Mouse (Mus musculus) liver, embryonic 13.5 days (tissue): ENCODE data around the gene Slc6a5. TPM values are rescaled to one million over a fixed set of nuclear protein-coding genes. Genes with fewer than 3 reads are reported as not detected.
A peak's percentile ranks its signal among the peaks of the same experiment; 100 is the strongest.

ENCODE experiments used
- ATAC-seq: fragments of 200-750 bp; cut with Nextera tagmentation; 2 replicates; pipeline ENCODE4 v1.8.0; 2017; ENCODE audit warnings: low read depth, mild to moderate bottlenecking, moderate number of reproducible peaks, moderate library complexity
- DNase-seq: peaks from one replicate; pipeline ENCODE4 v3.0.0; 2022
- H3K27ac ChIP-seq: fragments of 300-500 bp; sonication (generic); 2 replicates; pipeline ENCODE4 v1.5.1; 2015; ENCODE audit warnings: moderate library complexity, mild to moderate bottlenecking, inconsistent platforms
- H3K27me3 ChIP-seq: fragments of 300-500 bp; sonication (generic); 2 replicates; pipeline ENCODE4 v1.6.1; 2015; ENCODE audit warnings: mild to moderate bottlenecking, inconsistent platforms
- H3K36me3 ChIP-seq: fragments of 300-500 bp; sonication (generic); 2 replicates; pipeline ENCODE4 v1.6.1; 2015; ENCODE audit warnings: mild to moderate bottlenecking, inconsistent platforms
- H3K4me1 ChIP-seq: fragments of 300-500 bp; sonication (generic); replicated peaks from 2 replicates; pipeline ENCODE4 v1.6.1; 2015; ENCODE audit warnings: inconsistent platforms
- H3K4me2 ChIP-seq: fragments of 300-500 bp; sonication (generic); 2 replicates; pipeline ENCODE4 v1.6.1; 2015; ENCODE audit warnings: inconsistent platforms, mild to moderate bottlenecking, moderate library complexity
- H3K4me3 ChIP-seq: fragments of 300-500 bp; sonication (generic); replicated peaks from 2 replicates; pipeline ENCODE4 v1.5.1; 2015; ENCODE audit warnings: mild to moderate bottlenecking, inconsistent platforms
- H3K9ac ChIP-seq: fragments of 300-500 bp; sonication (generic); 2 replicates; pipeline ENCODE4 v1.6.1; 2015; ENCODE audit warnings: mild to moderate bottlenecking, inconsistent platforms
- H3K9me3 ChIP-seq: fragments of 300-500 bp; sonication (generic); replicated peaks from 2 replicates; pipeline ENCODE4 v1.6.1; 2016; ENCODE audit warnings: inconsistent platforms
- WGBS: fragments of 180-500 bp; shearing (Covaris S2); methylation state at CpG from one replicate; pipeline ENCODE4 v1.1.7; 2015; ENCODE audit not compliant: insufficient replicate concordance; 5-methylcytosine and 5-hydroxymethylcytosine counted together
- polyA plus RNA-seq: library from polyadenylated mRNA; unstranded; fragments of >200 nt; fragmentation: Nextera tagmentation; extraction: Ambion mirVana; gene quantifications from 2 replicates; pipeline ENCODE4 v1.2.1, GENCODE M21; 2015

The Slc6a5 gene
- polyA plus RNA-seq, 1 experiment from 2014 or later, result not detected

DNA sequence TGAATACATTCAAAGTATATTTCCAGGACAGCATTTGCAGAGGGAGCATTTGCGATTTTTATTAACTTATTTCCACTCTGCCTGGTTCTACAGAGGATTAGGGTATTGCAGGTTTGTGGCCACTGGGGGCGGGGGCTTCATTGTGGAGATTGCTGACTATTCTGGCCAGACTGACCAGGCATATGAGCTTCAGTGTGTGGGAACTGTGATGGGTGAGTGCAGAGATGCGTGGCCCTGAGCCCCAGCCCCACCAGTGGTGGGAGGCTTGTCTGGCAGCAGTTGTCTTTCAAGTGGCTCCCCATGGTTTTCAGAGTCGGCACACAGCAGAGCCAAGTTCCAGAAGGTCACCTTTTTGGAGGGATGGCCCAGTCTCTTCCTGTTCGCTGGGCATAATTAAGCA lies 32.5 kb downstream of the Slc6a5 start:
- 48% methylated on average over 5 of the region's 5 CpGs for WGBS
- no peaks in the 10 kb centered on the region for H3K4me1 ChIP-seq
- no peak overlapping the region for H3K27ac ChIP-seq
- ATAC-seq (no peak), DNase-seq (no peak)
- no peak overlapping the region for H3K4me2 ChIP-seq
- no peak overlapping the region for H3K9ac ChIP-seq
- no peaks in the 10 kb centered on the region for H3K27me3 ChIP-seq
- H3K4me3 ChIP-seq, result no peak overlapping the region
- H3K9me3 ChIP-seq, result no peaks in the 10 kb centered on the region
- H3K36me3 ChIP-seq, result no peaks in the 10 kb centered on the region

DNA sequence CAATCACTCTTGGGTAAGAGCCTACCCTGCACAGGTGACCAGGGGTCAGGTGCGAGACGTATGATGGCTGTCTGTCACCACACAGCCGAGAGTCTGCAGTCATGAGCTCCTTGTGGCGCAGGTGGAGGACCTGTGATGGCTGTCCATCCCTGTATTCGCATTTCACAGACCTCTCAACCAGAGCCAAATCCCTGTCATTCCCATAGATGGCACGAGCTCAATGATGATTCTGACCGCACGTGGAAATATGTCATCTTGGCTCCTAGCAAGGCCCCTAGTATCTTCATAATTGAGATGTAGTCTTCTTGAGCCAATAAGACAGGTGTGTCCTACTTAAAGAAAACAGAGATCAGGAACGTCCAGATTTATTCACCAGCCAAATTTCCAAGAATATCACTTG lies 36.7 kb downstream of the Slc6a5 start:
- no peaks in the 10 kb centered on the region for H3K4me1 ChIP-seq
- H3K27ac ChIP-seq, result no peak overlapping the region
- no peak overlapping the region for H3K4me3 ChIP-seq
- DNase-seq (no peak), ATAC-seq (no peak)
- WGBS, result 72% methylated on average over 9 of the region's 9 CpGs
- H3K27me3 ChIP-seq, result no peaks in the 10 kb centered on the region
- no peak overlapping the region for H3K9ac ChIP-seq
- H3K9me3 ChIP-seq, result no peaks in the 10 kb centered on the region
- H3K4me2 ChIP-seq, result no peak overlapping the region
- H3K36me3 ChIP-seq, result no peaks in the 10 kb centered on the region

DNA sequence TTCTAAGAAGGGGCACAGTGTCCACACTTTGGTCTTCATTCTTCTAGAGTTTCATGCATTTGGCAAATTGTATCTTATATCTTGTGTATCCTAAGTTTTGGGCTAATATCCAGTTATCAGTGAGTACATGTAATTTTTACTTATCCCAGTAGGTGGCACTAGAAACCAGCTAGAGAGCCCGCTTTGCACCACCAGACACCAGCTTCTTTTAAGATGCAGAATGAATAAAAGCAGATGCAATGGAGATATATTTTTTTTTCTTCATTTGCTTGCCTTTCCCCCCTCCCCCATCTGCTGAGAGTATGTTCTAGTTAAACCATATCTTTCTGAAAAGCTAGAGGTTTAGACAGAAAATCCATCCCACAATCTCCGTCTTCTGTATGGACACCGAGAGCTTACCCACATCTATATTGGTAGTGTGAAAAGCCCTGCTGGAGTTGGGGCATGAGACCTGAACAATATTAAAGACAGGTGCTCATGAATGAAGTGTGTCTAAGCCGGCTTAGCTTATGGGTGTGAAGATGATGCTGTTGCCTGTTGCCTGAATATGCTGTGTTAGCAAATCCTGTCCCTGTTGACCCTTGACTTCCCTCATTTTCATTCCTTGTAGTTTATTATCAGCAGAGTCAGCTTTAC lies 43.7 kb downstream of the Slc6a5 start:
- Histone ChIP-seq H3K4me2 (no peak overlapping the region), H3K36me3 (no peaks in the 10 kb centered on the region), H3K27me3 (no peaks in the 10 kb centered on the region), H3K9me3 (no peaks in the 10 kb centered on the region), H3K4me3 (no peak overlapping the region), H3K9ac (no peak overlapping the region), H3K27ac (no peak overlapping the region), H3K4me1 (no peaks in the 10 kb centered on the region)
- 50% methylated on average over 4 of the region's 4 CpGs for WGBS
- DNase-seq, result no peak
- ATAC-seq, result no peak

- no peaks in the 10 kb centered on the region for H3K27me3 ChIP-seq
- no peaks in the 10 kb centered on the region for H3K36me3 ChIP-seq
Measured at GRCm38 (mm10) chr7:49954834-49955233, 44.9 kb downstream of the Slc6a5 start.

DNA sequence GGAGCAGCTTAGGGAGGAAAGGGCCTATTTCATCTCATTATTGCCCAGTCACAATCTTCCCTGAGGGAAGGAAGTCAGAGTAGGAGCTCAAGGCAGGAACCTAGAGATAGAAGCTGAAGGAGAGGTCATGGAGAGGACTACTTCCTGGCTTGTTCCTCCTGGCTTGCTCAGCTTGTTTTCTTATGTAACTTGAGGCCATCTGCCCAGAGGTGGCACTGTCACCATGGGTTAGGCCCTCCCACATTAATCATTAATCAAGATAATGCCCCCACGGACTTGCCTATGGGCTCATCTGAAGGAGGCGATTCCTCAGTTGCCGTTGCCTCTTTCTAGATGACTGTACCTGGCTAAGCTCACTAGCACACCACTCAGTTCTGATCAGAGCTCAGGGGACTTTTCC lies 47.2 kb downstream of the Slc6a5 start:
- ATAC-seq, result no peak
- DNase-seq, result no peak
- WGBS, result 67% methylated on average over 3 of the region's 3 CpGs

More at GRCm38 (mm10) chr7:49954834-49955233, 44.9 kb downstream of the Slc6a5 start:
- ATAC-seq, result no peak
- no peak overlapping the region for H3K9ac ChIP-seq
- H3K4me3 ChIP-seq, result no peak overlapping the region
- no peak for DNase-seq
- H3K9me3 ChIP-seq, result no peaks in the 10 kb centered on the region
- H3K27ac ChIP-seq, result no peak overlapping the region
- H3K4me1 ChIP-seq, result no peaks in the 10 kb centered on the region
- 61% methylated on average over 7 of the region's 7 CpGs for WGBS
- H3K4me2 ChIP-seq, result no peak overlapping the region

DNA sequence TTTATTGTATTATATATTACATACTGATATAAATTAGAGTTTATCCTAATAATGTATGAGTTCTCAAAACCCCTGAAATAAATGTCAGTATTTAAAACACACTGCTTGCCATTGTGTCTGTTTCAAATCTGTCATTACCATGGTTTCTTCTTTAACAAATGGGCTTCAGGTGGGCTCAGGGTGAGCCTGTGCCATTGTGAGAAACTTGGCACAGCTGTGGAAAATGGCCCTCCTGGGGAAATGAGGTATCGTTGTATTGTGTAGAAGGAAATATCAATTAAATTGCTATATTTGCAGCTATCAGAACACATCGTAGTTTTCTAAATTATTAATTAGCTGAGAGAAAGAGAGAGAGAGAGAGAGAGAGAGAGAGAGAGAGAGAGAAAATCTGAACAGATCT lies 53.8 kb downstream of the Slc6a5 start:
- Histone ChIP-seq H3K27me3 (no peaks in the 10 kb centered on the region), H3K9ac (no peak overlapping the region), H3K36me3 (no peaks in the 10 kb centered on the region), H3K9me3 (no peaks in the 10 kb centered on the region), H3K4me3 (no peak overlapping the region), H3K27ac (no peak overlapping the region), H3K4me1 (no peaks in the 10 kb centered on the region), H3K4me2 (no peak overlapping the region)
- WGBS, result 72% methylated on average over 2 of the region's 2 CpGs
- no peak for DNase-seq
- no peak for ATAC-seq

More for the DNA sequence above, 47.2 kb downstream of the Slc6a5 start:
- H3K4me2 ChIP-seq, result no peak overlapping the region
- no peaks in the 10 kb centered on the region for H3K36me3 ChIP-seq
- H3K9ac ChIP-seq, result no peak overlapping the region
- H3K27ac ChIP-seq, result no peak overlapping the region
- no peaks in the 10 kb centered on the region for H3K4me1 ChIP-seq
- no peaks in the 10 kb centered on the region for H3K9me3 ChIP-seq
- no peak overlapping the region for H3K4me3 ChIP-seq
- no peaks in the 10 kb centered on the region for H3K27me3 ChIP-seq

DNA sequence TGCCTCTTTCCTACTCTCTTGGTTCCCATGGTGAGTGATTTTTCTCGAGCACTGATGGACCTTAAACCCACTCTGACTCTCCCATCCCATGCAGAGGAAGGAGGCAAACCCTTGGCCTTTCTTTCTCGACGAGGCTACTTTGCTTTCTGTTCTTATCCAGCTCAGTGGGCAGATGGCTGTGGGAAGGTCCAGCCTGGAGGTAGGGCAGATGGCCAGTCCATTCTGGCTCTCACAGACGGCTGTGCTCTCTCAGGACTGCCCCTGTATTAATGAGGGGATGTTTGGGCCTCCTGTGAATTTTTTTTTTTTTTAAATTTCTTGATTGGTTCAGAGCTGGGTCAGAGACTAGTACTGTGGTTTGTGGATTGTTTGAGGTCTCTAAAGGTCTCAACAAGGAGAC lies 59.6 kb downstream of the Slc6a5 start:
- no peak for ATAC-seq
- no peak overlapping the region for H3K4me2 ChIP-seq
- no peak overlapping the region for H3K27ac ChIP-seq
- H3K36me3 ChIP-seq, result no peaks in the 10 kb centered on the region
- H3K27me3 ChIP-seq, result peaks cover 21% of the 10 kb centered on the region
- H3K9me3 ChIP-seq, result no peaks in the 10 kb centered on the region
- H3K4me1 ChIP-seq, result no peaks in the 10 kb centered on the region
- no peak overlapping the region for H3K4me3 ChIP-seq
- H3K9ac ChIP-seq, result no peak overlapping the region
- DNase-seq, result no peak
- 33% methylated on average over 4 of the region's 4 CpGs for WGBS

DNA sequence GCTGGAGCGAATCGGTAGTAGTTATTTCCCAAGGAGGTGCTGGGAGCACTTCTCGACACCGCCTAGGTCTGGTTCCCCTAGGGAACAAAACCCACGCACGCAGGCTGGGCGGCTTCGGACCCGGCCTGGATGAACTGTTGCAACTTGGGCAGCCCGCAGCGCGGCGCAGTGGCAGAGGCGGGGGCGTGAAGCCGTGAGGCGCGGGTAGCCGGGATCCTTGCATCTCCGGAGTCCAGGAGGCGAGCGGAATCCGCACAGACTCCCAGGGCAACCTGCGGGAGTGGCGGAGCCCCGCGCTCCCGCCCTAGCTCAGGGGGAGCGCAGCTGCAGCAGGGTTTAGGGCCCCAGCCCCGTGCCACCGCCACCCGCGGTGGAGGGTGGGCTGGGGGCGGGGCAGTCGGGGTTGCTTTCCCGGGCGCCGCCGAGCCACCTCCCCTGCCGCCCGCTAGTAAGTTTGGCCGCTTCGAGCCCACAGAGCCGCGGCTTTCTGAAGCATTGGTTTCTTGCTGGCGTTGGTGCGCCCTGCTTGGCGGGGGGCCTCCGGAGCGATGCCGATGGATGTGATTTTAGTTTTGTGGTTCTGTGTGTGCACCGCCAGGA lies 65.0 kb downstream of the Slc6a5 start, which contains the start of gene Nell1:
Gene Nell1, plus strand, starts transcription at position 24 of the 600 bp plus-strand sequence.
- Histone ChIP-seq H3K27me3 (peaks cover 60% of the 10 kb centered on the region), H3K4me2 (peak within 1 kb of the TSS; percentile 47), H3K4me3 (peak within 1 kb of the TSS; percentile 32), H3K9me3 (no peaks in the 10 kb centered on the region), H3K4me1 (no peaks in the 10 kb centered on the region), H3K36me3 (no peaks in the 10 kb centered on the region), H3K9ac (no peak within 1 kb of the TSS), H3K27ac (no peak within 1 kb of the TSS)
- ATAC-seq (no peak), DNase-seq (no peak)
- WGBS, result 2% methylated on average over 49 of the region's 52 CpGs

- no peaks in the 10 kb centered on the region for H3K9me3 ChIP-seq
- H3K4me2 ChIP-seq, result peak overlapping the region; percentile 47
- H3K27ac ChIP-seq, result no peak overlapping the region
- no peak overlapping the region for H3K9ac ChIP-seq
- no peaks in the 10 kb centered on the region for H3K36me3 ChIP-seq
- H3K27me3 ChIP-seq, result peaks cover 64% of the 10 kb centered on the region
- H3K4me3 ChIP-seq, result peak overlapping the region; percentile 32
- ATAC-seq, result no peak
- no peaks in the 10 kb centered on the region for H3K4me1 ChIP-seq
- WGBS, result 2% methylated on average over 40 of the region's 40 CpGs
- no peak for DNase-seq
Measured at GRCm38 (mm10) chr7:49975441-49976121, 65.6 kb downstream of the Slc6a5 start.

DNA sequence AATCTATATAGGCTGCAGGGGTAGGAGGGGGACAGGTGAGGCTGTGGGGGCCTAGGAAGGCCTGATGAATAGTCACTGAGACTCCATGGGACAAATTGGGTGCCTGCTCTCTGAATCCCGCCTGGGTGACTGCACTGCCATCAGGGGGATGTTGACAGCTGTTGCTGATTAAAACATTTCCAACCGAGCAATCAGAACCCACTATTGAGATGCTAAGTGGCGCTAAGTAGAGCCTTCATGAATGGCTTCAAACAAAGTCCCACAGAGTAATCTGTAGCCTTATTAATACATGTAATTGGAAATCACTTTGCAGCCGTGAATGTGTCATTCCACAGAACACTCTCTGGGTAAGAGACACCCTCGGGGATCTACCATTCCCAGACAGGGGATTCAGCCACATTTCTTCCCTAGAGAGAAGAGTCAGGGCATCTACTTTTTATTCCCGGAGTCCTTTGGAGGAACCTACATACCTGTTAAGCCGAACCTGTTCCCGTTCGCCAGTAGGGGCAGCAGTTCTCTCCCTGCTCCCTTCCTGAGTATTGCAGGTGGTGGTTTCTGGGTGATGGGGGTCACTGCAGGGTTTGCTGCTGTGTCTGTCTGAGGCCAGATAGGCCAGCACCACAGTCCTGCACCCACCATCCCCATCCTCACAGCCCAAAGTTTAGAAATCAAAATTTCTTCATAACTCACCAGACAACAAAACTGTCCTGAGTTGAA lies 71.7 kb downstream of the Slc6a5 start:
- Histone ChIP-seq H3K36me3 (no peaks in the 10 kb centered on the region), H3K9me3 (no peaks in the 10 kb centered on the region), H3K27me3 (peaks cover 22% of the 10 kb centered on the region), H3K4me2 (no peak overlapping the region), H3K9ac (no peak overlapping the region), H3K27ac (no peak overlapping the region), H3K4me1 (no peaks in the 10 kb centered on the region), H3K4me3 (no peak overlapping the region)
- 19% methylated on average over 9 of the region's 9 CpGs for WGBS
- no peak for ATAC-seq
- no peak for DNase-seq

DNA sequence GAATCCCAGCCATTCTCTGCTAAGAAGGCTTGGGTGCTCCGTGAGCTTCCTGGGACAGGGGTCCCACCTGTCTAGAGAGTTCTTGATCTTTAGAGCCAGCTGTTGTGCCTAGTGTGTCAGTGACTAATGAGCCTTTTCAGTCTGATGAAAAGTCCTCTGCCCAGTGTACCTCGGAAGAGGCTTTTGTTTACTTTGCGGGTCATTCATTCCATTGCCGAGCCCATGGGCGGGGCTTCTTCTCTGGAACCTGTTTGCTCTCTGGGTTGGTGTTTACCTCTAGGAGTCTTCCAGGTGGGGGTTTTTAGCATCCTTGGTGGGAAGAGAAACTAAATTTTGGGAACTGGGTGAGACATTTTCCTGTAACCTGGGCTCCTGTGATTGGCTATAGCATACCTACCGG lies 74.8 kb downstream of the Slc6a5 start:
- no peak for DNase-seq
- no peak for ATAC-seq
- Histone ChIP-seq H3K4me2 (no peak overlapping the region), H3K4me3 (no peak overlapping the region), H3K9ac (no peak overlapping the region), H3K4me1 (no peaks in the 10 kb centered on the region), H3K9me3 (no peaks in the 10 kb centered on the region), H3K27ac (no peak overlapping the region), H3K27me3 (peaks cover 5% of the 10 kb centered on the region; the same call in 1 of the 2 replicates), H3K36me3 (no peaks in the 10 kb centered on the region)
- 46% methylated on average over 6 of the region's 6 CpGs for WGBS
